Mouse (Mus musculus) hindbrain, postnatal 0 days (tissue): ENCODE results near the gene Aqp11. TPM values are rescaled to one million over a fixed set of nuclear protein-coding genes. Genes with fewer than 3 reads are reported as not detected.

Experiments
- ATAC-seq: fragments of 200-750 bp; cut with Nextera tagmentation; 2 replicates; pipeline ENCODE4 v1.8.0; 2017; ENCODE audit warnings: mild to moderate bottlenecking, moderate TSS enrichment, moderate library complexity
- DNase-seq: peaks from one replicate; pipeline ENCODE4 v3.0.0-alpha.2; 2015; ENCODE audit warnings: low spot score
- H3K27ac ChIP-seq: fragments of 300-500 bp; sonication (generic); 2 replicates; pipeline ENCODE4 v1.5.1; 2014; ENCODE audit warnings: mild to moderate bottlenecking
- H3K27me3 ChIP-seq: fragments of 300-500 bp; sonication (generic); 2 replicates; pipeline ENCODE4 v1.6.1; 2014; ENCODE audit warnings: low read length, mixed read lengths; ENCODE audit not compliant: insufficient read depth
- H3K36me3 ChIP-seq: fragments of 300-500 bp; sonication (generic); 2 replicates; pipeline ENCODE4 v1.6.1; 2014; ENCODE audit warnings: low read length, mixed read lengths; ENCODE audit not compliant: insufficient read depth
- H3K4me1 ChIP-seq: fragments of 300-500 bp; sonication (generic); 2 replicates; pipeline ENCODE4 v1.6.1; 2014; ENCODE audit warnings: antibody characterized with exemption, low read length, mixed read lengths; ENCODE audit not compliant: insufficient read depth
- H3K4me2 ChIP-seq: fragments of 300-500 bp; sonication (generic); 2 replicates; pipeline ENCODE4 v1.6.1; 2014; ENCODE audit warnings: low read depth, mild to moderate bottlenecking, low read length, moderate library complexity, mixed read lengths
- H3K4me3 ChIP-seq: fragments of 300-500 bp; sonication (generic); 2 replicates; pipeline ENCODE4 v1.5.1; 2014; ENCODE audit warnings: low read length
- H3K9ac ChIP-seq: fragments of 300-500 bp; sonication (generic); replicated peaks from 2 replicates; pipeline ENCODE4 v1.6.1; 2014; ENCODE audit warnings: mild to moderate bottlenecking, low read length, moderate library complexity, mixed read lengths
- H3K9me3 ChIP-seq: fragments of 300-500 bp; sonication (generic); 2 replicates; pipeline ENCODE4 v1.6.1; 2016; ENCODE audit warnings: low read length, mixed read lengths
- CTCF ChIP-seq: IDR thresholded peaks from 2 replicates; pipeline ENCODE4 v1.5.1; 2016; ENCODE audit warnings: antibody characterized with exemption, control low read depth, low read depth
- WGBS: fragments of 180-500 bp; shearing (Covaris S2); extraction: QIAGEN DNeasy Blood & Tissue Kit; methylation state at CpG from one replicate; pipeline ENCODE4 v1.1.7; 2014; 5-methylcytosine and 5-hydroxymethylcytosine counted together
- polyA plus RNA-seq: library from polyadenylated mRNA; unstranded; fragments of >200 nt; fragmentation: Nextera tagmentation; extraction: Ambion mirVana; gene quantifications from 2 replicates; pipeline ENCODE4 v1.2.1, GENCODE M21; 2015
- total RNA-seq: library from RNA; depleted of rRNA; stranded (reverse); fragments of >200 nt; gene quantifications from 2 replicates; pipeline ENCODE4 v1.2.3, GENCODE M21; 2014

Aqp11 gene
- total and polyA plus RNA-seq, 2 experiments from 2014 or later = 15.0 to 29.5 TPM

DNA sequence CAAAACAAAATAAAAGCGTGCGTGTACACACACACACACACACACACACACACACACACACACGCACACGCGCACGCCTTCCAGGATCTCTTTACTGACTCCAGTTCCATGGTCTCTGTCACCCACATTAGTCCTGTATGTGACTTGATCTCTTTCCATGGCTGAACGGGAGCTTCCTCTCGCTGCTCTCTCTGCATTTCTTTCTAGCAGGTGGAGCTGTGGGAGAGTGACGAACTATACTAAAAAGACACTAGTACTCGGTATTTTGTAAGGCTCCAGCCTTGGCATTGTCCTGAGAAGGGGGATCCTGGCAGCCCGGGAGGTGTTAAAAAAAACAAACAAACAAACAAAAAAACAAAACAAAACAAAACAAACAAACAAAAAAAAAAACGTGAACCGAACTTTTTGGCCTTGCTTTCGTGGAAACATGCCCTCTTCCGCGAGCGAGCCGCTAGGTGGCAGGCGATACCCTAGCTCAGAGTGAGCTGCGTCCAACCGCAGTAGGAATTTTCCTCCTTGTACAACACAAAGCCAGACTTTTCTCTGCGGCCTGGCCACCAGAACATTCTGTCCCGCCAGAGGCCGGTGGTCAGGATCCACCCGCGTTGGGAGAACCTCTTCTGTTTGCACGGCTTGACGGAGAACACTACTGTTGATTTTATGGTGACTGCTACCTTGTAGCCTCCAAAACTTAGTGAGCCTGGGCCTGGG, 9.9 kb upstream of the Aqp11 start:
- WGBS = 25% methylated on average over 28 of the region's 28 CpGs
- Histone ChIP-seq H3K27ac (no peak overlapping the region; the same call in 1 of the 2 replicates), H3K4me2 (peak overlapping the region; percentile 34; the same call in 1 of the 2 replicates)

DNA sequence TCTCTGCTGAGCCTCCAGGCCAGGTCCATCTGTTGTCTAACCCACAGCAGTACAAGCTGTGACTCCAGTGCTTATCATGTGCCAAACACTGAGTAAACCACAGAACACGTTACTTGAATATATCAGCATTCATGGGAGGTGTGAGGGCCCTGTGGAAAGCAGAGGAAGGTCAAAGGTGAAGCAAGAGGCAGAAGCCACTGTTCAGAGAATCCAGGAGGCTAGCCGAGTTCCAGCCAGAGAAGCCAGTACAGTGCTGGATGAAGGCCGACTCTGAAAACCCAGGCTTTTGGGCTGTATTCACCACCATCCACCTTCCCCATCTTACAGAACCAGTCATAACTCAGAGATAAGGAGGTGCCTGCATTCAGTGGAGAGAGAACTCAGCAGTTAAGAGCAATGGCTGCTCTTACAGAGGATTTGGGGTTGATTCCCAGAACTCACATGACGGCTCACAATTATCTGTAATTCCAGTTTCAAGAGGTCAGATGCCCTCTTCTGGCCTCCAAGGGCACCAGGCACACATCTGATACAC, 9.2 kb upstream of the Aqp11 start:
- no peak overlapping the region for H3K4me2 ChIP-seq
- ATAC-seq = no peak
- no peak overlapping the region for H3K4me3 ChIP-seq
- no peaks in the 10 kb centered on the region for H3K9me3 ChIP-seq
- 73% methylated on average over 4 of the region's 4 CpGs for WGBS
- no peak overlapping the region for H3K27ac ChIP-seq
- TF ChIP-seq CTCF = no peak
- DNase-seq = no peak
- no peaks in the 10 kb centered on the region for H3K36me3 ChIP-seq
- no peaks in the 10 kb centered on the region for H3K4me1 ChIP-seq
- H3K9ac ChIP-seq = no peak overlapping the region
- H3K27me3 ChIP-seq = no peaks in the 10 kb centered on the region

More for the DNA sequence above, 9.9 kb upstream of the Aqp11 start:
- ATAC-seq (peak; percentile 88), DNase-seq (peak; percentile 92)
- peak; percentile 94 for TF ChIP-seq CTCF
- no peak overlapping the region for H3K4me3 ChIP-seq
- no peaks in the 10 kb centered on the region for H3K4me1 ChIP-seq
- H3K9me3 ChIP-seq = no peaks in the 10 kb centered on the region
- no peaks in the 10 kb centered on the region for H3K36me3 ChIP-seq
- no peaks in the 10 kb centered on the region for H3K27me3 ChIP-seq
- no peak overlapping the region for H3K9ac ChIP-seq

DNA sequence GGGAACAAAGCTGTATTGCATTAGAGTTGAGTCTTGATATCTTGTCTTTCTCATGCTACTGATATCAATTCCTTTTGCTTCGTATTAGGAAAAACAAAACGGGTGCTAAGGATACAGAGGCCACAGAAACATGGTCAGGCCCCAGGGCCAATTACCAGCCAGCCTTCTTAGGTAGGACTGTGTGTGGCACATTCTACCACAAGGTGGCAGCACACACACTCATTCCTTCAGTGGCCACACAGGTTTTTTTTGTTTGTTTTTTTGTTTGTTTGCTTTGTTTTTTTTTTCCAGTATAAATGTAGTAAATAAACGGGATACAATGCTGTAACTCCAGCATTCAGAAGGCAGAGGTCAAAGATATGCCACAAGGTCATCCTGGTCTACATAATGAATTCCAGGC, 7.2 kb upstream of the Aqp11 start:
- Histone ChIP-seq H3K36me3 (no peaks in the 10 kb centered on the region), H3K4me3 (no peak overlapping the region), H3K27me3 (no peaks in the 10 kb centered on the region), H3K4me2 (no peak overlapping the region), H3K9ac (no peak overlapping the region), H3K9me3 (no peaks in the 10 kb centered on the region), H3K27ac (no peak overlapping the region), H3K4me1 (no peaks in the 10 kb centered on the region)
- 17% methylated on average over 3 of the region's 3 CpGs for WGBS
- ATAC-seq (0 out of 2 replicates have a peak, but pooled peaks have one; percentile 46), DNase-seq (peak; percentile 85)
- peak; percentile 90 for TF ChIP-seq CTCF

DNA sequence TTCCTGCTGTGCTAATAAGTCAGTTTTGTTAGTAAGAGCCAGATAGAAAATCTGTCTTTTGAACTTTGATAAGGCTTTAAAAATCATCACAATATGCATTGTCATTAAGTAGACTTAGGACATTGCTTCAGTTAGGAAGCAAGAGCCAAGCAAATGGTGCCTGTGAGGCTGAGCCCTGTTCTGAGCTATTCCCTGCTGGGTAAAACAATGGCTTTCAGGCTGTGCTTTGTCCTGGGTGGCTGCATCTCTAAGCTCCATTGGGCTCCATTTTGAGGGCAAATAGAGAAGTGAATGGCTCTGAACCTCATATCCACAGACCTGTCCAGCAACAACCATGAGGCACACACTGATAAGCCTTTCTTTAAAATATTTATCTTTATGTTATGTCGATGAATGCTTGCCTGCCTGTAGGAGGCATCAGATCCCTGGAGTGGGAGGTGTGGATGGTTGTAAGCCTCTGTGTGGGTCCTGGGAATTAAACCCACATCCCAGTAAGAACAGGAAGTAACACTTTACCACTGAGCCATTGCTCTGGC, 3.7 kb upstream of the Aqp11 start:
- Histone ChIP-seq H3K4me3 (no peak overlapping the region), H3K36me3 (no peaks in the 10 kb centered on the region), H3K4me2 (no peak overlapping the region), H3K9ac (no peak overlapping the region), H3K9me3 (no peaks in the 10 kb centered on the region), H3K4me1 (peaks cover under 1% of the 10 kb centered on the region; the same call in 1 of the 2 replicates), H3K27me3 (no peaks in the 10 kb centered on the region), H3K27ac (no peak overlapping the region)
- no peak for ATAC-seq
- 13% methylated on average over 1 of the region's 1 CpGs for WGBS
- no peak for TF ChIP-seq CTCF
- DNase-seq = no peak

DNA sequence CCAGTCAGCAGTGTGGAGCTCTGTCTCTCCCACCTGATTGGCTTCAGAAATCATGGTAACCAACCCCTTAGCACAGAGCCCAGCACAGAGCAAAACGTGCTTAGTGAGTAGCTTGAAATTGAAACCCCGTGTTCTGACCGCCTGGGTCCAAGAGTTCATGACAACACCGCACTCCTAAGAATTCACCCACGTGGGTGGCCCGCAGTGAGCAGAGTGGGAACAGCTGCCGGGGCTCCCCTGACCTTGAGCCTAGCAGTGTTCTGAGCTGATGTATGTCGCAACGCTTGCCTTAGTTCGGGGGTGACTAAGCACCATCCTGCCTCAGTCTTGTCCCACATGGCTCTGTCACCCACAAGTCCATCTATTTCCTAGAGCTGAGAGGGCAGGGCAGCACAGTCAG, 2.9 kb upstream of the Aqp11 start:
- H3K9ac ChIP-seq = no peak overlapping the region
- H3K36me3 ChIP-seq = no peaks in the 10 kb centered on the region
- TF ChIP-seq CTCF = no peak
- 60% methylated on average over 10 of the region's 10 CpGs for WGBS
- H3K9me3 ChIP-seq = no peaks in the 10 kb centered on the region
- H3K4me1 ChIP-seq = peaks cover 2% of the 10 kb centered on the region; the same call in 1 of the 2 replicates
- no peak overlapping the region for H3K27ac ChIP-seq
- H3K4me2 ChIP-seq = no peak overlapping the region
- DNase-seq (no peak), ATAC-seq (no peak)
- no peak overlapping the region for H3K4me3 ChIP-seq
- H3K27me3 ChIP-seq = no peaks in the 10 kb centered on the region

DNA sequence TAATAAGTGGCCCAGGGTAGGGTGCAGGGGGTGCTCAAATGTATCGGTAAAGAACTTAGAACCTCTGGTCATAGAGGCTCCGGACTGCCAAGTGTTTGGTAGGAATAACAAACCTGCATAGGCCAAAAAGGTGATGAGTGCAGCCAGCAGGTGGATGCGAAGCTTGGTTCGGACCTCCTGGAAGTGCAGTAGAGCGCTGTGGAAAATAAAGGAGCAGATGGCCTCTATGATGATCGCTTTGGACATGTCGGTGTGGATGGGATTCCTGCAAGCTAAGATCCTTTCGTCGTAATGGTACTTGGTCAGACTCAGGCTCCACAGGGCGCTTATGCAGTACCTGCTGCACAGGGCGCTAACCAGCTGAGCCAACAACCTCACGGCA, 842 bp downstream of the Aqp11 start:
- DNase-seq = peak; percentile 15
- peak overlapping the region; percentile 65 for H3K9ac ChIP-seq

More for the DNA sequence above, 842 bp downstream of the Aqp11 start:
- H3K9me3 ChIP-seq = no peaks in the 10 kb centered on the region
- H3K4me2 ChIP-seq = peak overlapping the region; percentile 98
- peak overlapping the region; percentile 42; the same call in 1 of the 2 replicates for H3K27ac ChIP-seq
- peaks cover 2% of the 10 kb centered on the region; the same call in 1 of the 2 replicates for H3K4me1 ChIP-seq
- H3K36me3 ChIP-seq = no peaks in the 10 kb centered on the region
- TF ChIP-seq CTCF = no peak
- H3K4me3 ChIP-seq = peak overlapping the region; percentile 75
- ATAC-seq = no peak
- H3K27me3 ChIP-seq = no peaks in the 10 kb centered on the region
- WGBS = 4% methylated on average over 12 of the region's 12 CpGs
